Mouse (Mus musculus) liver, postnatal 0 days (tissue): Measurements from ENCODE around the gene Lypd6b. TPM values are rescaled to one million over a fixed set of nuclear protein-coding genes. Genes with fewer than 3 reads are reported as not detected.

Source experiments
- ATAC-seq: fragments of 200-750 bp; cut with Nextera tagmentation; 2 replicates; pipeline ENCODE4 v1.8.0; 2017; ENCODE audit warnings: mild to moderate bottlenecking, moderate library complexity
- DNase-seq: peaks from one replicate; pipeline ENCODE4 v3.0.0-alpha.2; 2016
- H3K27ac ChIP-seq: fragments of 300-500 bp; sonication (generic); 2 replicates; pipeline ENCODE4 v1.5.1; 2014; ENCODE audit warnings: antibody characterized with exemption, moderate library complexity, mild to moderate bottlenecking, low read depth
- H3K27me3 ChIP-seq: fragments of 300-500 bp; sonication (generic); 2 replicates; pipeline ENCODE4 v1.6.1; 2014; ENCODE audit warnings: low read length, control low read depth, mixed read lengths; ENCODE audit not compliant: insufficient read depth
- H3K36me3 ChIP-seq: fragments of 300-500 bp; sonication (generic); replicated peaks from 2 replicates; pipeline ENCODE4 v1.6.1; 2014; ENCODE audit warnings: mild to moderate bottlenecking, control low read depth, low read length, moderate library complexity, mixed read lengths; ENCODE audit not compliant: insufficient read depth
- H3K4me1 ChIP-seq: fragments of 300-500 bp; sonication (generic); 2 replicates; pipeline ENCODE4 v1.6.1; 2014; ENCODE audit warnings: antibody characterized with exemption, mild to moderate bottlenecking, control low read depth; ENCODE audit not compliant: insufficient read depth
- H3K4me2 ChIP-seq: fragments of 300-500 bp; sonication (generic); 2 replicates; pipeline ENCODE4 v1.6.1; 2014; ENCODE audit warnings: low read depth, mild to moderate bottlenecking, low read length, moderate library complexity, mixed read lengths
- H3K4me3 ChIP-seq: fragments of 300-500 bp; sonication (generic); 2 replicates; pipeline ENCODE4 v1.5.1; 2014; ENCODE audit warnings: low read depth, low read length
- H3K9ac ChIP-seq: fragments of 300-500 bp; sonication (generic); replicated peaks from 2 replicates; pipeline ENCODE4 v1.6.1; 2014; ENCODE audit warnings: mild to moderate bottlenecking, moderate library complexity
- H3K9me3 ChIP-seq: fragments of 300-500 bp; sonication (generic); 2 replicates; pipeline ENCODE4 v1.6.1; 2016; ENCODE audit warnings: mild to moderate bottlenecking, control low read depth, low read length, mixed read lengths
- CTCF ChIP-seq: sonication (generic); IDR thresholded peaks from 2 replicates; pipeline ENCODE4 v1.5.1; 2016; ENCODE audit warnings: antibody characterized with exemption, low read depth
- EP300 ChIP-seq: IDR thresholded peaks from 2 replicates; pipeline ENCODE4 v1.6.1; 2016; ENCODE audit warnings: antibody characterized with exemption, low read depth, mild to moderate bottlenecking
- WGBS: fragments of 180-500 bp; shearing (Covaris S2); extraction: QIAGEN DNeasy Blood & Tissue Kit; methylation state at CpG from one replicate; pipeline ENCODE4 v1.1.7; 2014; ENCODE audit not compliant: insufficient replicate concordance; 5-methylcytosine and 5-hydroxymethylcytosine counted together
- polyA plus RNA-seq: library from polyadenylated mRNA; unstranded; fragments of >200 nt; fragmentation: Nextera tagmentation; extraction: Ambion mirVana; gene quantifications from 2 replicates; pipeline ENCODE4 v1.2.1, GENCODE M21; 2015

The Lypd6b gene
- polyA plus RNA-seq, 1 experiment from 2014 or later = not detected

- Histone ChIP-seq H3K9ac (no peak overlapping the region), H3K27ac (0 out of 2 replicates have a peak overlapping the region, but pooled peaks have one; percentile 60), H3K4me2 (0 out of 2 replicates have a peak overlapping the region, but pooled peaks have one; percentile 23), H3K36me3 (no peaks in the 10 kb centered on the region), H3K4me3 (0 out of 2 replicates have a peak overlapping the region, but pooled peaks have one; percentile 17), H3K4me1 (no peaks in the 10 kb centered on the region), H3K9me3 (no peaks in the 10 kb centered on the region), H3K27me3 (no peaks in the 10 kb centered on the region)
- DNase-seq = no peak
- 45% methylated on average over 11 of the region's 11 CpGs for WGBS
- no peak for TF ChIP-seq CTCF
- TF ChIP-seq EP300 = no peak
- ATAC-seq = peak; percentile 56
Observed at GRCm38 (mm10) chr2:49744251-49745093, 43.0 kb upstream of the Lypd6b start.

GRCm38 (mm10) chr2:49745094-49745781, 42.2 kb upstream of the Lypd6b start:
- no peak overlapping the region for H3K9ac ChIP-seq
- WGBS = 74% methylated on average over 14 of the region's 14 CpGs
- ATAC-seq (no peak), DNase-seq (no peak)
- H3K4me1 ChIP-seq = no peaks in the 10 kb centered on the region
- TF ChIP-seq EP300 = no peak
- TF ChIP-seq CTCF = no peak
- H3K4me3 ChIP-seq = no peak overlapping the region
- H3K4me2 ChIP-seq = no peak overlapping the region
- no peak overlapping the region for H3K27ac ChIP-seq
- H3K9me3 ChIP-seq = no peaks in the 10 kb centered on the region
- no peaks in the 10 kb centered on the region for H3K27me3 ChIP-seq
- H3K36me3 ChIP-seq = no peaks in the 10 kb centered on the region

DNA sequence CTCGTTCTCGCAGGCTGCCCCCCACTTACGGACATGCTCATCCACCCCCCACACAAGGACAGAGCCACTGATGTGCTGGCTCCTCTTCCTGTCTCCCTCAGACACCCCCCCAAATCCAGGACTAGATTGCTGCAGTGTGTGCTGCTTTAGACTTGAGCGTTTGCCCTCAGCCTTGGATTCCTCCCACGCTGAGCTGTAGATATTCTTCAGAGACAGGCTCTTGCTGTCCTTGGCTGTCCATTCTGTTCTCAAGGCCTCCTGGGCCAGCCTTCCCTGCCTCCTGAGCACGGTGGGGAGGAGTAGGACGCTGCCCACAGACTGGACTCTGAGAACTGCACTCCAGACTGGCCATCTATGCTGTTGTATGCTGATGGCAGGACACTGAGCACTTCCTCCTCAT, 40.5 kb upstream of the Lypd6b start:
- no peaks in the 10 kb centered on the region for H3K36me3 ChIP-seq
- no peak for DNase-seq
- no peak overlapping the region for H3K9ac ChIP-seq
- TF ChIP-seq EP300 = no peak
- TF ChIP-seq CTCF = no peak
- H3K4me1 ChIP-seq = no peaks in the 10 kb centered on the region
- no peak overlapping the region for H3K27ac ChIP-seq
- ATAC-seq = no peak
- no peaks in the 10 kb centered on the region for H3K27me3 ChIP-seq
- H3K4me3 ChIP-seq = no peak overlapping the region
- H3K4me2 ChIP-seq = no peak overlapping the region
- WGBS = 55% methylated on average over 7 of the region's 7 CpGs
- no peaks in the 10 kb centered on the region for H3K9me3 ChIP-seq

- no peak for ATAC-seq
- 89% methylated on average over 2 of the region's 2 CpGs for WGBS
Observed at GRCm38 (mm10) chr2:49747670-49748069, 39.8 kb upstream of the Lypd6b start.

DNA sequence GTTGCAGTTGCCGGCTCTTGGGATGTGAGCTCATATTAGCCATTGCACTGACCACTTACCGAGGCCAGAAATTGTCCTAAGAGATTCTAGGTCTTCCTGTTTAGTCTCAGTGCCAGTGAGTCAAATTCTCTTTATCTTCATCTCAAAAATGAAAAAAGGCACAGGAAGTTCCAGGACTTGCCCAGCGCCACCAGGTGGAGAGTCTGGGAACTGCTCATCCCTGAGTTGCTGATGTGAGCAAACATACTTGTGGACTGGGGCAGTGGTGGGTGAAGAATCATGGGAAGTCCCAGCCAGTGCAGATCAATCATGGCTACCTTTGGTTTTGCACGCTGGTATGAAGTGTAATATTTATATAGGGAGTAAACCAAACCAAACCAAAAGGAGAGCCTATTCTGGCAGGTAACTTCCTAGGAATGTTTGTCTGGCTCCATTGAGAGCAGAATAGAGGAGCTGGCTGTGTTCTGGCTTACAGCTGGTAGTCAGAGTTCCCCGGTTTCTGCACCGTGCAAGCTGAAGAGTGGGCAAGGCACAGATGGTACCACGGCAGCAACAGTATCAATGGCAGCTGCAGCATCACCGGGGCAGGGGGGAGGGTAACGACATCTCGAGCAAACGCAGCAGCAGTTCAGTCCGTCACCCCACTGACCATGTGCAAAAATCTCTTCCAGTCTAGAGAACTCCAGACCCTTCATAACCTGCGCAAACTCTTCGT, 38.7 kb upstream of the Lypd6b start:
- TF ChIP-seq CTCF (peak; percentile 63), EP300 (no peak)
- WGBS = 76% methylated on average over 14 of the region's 14 CpGs
- Histone ChIP-seq H3K4me3 (no peak overlapping the region), H3K4me1 (no peaks in the 10 kb centered on the region), H3K27me3 (no peaks in the 10 kb centered on the region), H3K9ac (no peak overlapping the region), H3K36me3 (no peaks in the 10 kb centered on the region), H3K4me2 (no peak overlapping the region), H3K27ac (no peak overlapping the region), H3K9me3 (no peaks in the 10 kb centered on the region)
- ATAC-seq = no peak
- peak; percentile 51 for DNase-seq

More at GRCm38 (mm10) chr2:49747670-49748069, 39.8 kb upstream of the Lypd6b start:
- no peak overlapping the region for H3K9ac ChIP-seq
- H3K4me1 ChIP-seq = no peaks in the 10 kb centered on the region
- no peak overlapping the region for H3K4me3 ChIP-seq
- H3K4me2 ChIP-seq = no peak overlapping the region
- no peak for DNase-seq
- no peaks in the 10 kb centered on the region for H3K27me3 ChIP-seq
- no peaks in the 10 kb centered on the region for H3K36me3 ChIP-seq
- H3K27ac ChIP-seq = no peak overlapping the region
- TF ChIP-seq CTCF (no peak), EP300 (no peak)
- H3K9me3 ChIP-seq = no peaks in the 10 kb centered on the region
